Mouse (Mus musculus) urinary bladder, postnatal 25 days (tissue): ENCODE measurements at regions not wholly inside any gene's neighbourhood (a gene's known extent, or its start where the extent isn't known, plus 50 kb on each side); places are given as distances from the start of the nearest gene placed in this dataset.
"Not testable (repeated sequence)": the region's sequence is repeated elsewhere in the genome, so short reads cannot be mapped to it uniquely, and the experiment has no call there.

Experiments
- DNase-seq: peaks from one replicate; pipeline ENCODE4 v3.0.0; 2022; ENCODE audit warnings: low spot score

DNA sequence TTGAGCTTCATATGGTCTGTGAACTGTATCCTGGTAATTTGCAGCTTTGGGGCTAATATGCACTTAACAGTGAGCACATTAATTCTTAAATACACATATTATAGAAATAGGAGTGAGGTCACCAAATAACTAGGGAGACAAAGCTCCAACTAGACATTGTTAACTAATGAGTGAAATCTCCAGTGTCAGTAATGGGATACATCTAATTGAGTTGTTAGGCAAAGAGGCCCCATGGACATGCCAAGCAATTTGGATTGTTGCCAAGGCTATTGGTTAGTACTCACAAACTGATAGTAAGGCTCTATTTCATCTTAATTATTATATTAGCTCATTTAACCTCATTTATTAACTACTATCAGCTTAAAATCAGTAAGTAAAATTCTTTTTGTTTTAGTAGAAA lies 698.5 kb downstream of the Triml1 start:
- no peak for DNase-seq

DNA sequence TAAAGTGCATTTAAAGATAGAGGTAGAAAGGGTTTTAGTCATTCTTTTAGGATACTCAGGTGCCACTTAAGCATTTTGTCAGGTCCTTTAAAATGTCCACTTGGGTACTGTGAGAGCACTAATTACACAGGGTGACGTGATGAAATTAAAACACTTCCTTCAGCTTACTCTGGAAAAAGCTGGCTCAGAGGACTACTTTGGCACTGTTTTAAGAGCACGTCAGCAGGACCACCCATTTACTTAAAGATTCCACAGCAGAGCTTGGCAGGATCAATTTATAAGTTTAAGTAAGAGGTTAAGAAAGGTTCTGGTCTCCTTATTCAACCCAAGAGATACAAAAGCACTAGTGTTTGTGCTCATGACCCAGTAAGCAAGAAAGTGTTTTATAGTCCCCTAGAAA lies 738.7 kb downstream of the Triml1 start:
- DNase-seq: no peak

DNA sequence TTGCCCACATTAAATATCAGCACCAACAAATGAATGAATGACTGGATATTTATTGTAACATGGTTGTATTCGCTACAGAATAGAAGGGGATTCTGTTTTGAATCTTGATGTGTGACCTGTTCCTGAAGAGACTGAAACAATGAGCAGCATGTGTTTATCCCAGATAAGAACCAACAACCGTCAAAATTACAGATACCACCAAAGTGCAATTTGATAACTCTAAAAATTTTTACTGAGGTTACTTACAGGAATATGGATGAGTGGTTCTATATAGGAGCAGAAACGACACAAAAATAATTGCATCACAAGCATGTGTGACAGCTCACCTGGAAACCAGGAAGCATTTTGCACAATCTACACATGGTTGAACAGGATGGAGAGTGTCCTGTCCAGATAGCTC lies 744.4 kb downstream of the Triml1 start:
- no peak for DNase-seq

DNA sequence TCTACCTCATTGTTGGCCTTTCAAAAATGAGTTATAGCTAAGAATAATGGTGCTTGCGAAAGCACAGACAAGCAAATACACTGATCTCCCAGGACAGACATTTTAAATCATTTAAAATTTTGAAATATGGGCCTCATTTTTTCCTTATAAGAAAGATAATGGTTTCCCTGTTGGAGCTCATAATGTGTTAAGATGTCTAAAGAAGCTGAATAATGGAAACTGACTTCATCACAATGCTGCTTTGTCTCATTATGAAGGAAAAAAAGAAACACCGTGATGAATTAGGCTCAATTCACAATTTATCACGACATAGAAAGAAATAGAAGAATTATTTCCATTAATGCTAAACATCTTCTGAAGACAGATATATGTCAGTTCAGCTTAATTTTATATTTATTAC lies 752.5 kb downstream of the Triml1 start:
- no peak for DNase-seq

DNA sequence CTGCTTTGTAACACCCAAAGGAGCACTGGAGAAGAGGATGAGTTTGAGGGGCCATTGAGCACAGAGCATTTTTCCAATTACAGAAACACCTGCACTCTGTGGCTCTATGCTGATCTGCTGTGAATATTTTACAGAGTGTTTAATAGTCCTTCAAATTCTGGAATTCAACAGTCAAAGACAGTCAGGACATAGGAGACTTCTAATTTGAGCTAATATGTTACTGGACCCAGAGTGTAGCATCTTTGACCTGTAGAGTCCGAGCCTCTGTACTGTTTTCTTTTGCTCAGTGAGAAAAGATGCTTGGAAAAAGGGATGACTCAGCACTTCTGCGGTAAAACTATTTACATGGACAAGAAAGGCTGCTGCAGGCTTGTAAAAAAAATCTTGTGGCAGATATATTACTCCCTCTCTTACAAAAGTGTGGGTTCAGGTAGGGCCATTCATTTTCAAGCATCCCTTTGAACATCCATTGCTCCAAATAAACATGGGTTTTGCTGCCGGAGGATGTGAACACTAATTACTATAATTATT lies 793.1 kb downstream of the Triml1 start:
- no peak for DNase-seq

DNA sequence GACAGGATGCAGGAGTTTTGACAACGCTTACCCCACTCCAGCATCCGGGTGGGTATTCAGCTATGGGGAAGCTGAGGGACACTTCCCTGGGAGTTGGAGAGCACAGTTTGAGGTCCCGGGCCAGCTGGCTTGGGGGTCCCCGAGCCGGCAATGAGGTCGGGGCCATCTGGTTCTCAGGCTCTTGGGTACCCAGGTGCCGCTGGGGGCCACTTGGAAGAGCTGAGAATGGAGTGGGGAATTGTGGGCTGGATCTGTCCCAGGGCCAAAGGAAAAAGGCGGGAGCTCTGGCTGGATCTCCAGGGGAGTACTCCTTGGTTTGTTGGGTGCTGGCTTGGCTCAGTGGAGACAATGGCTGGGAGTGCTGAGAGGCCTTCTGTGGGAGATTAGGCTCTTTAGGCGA lies 806.6 kb downstream of the Triml1 start:
- no peak for DNase-seq

DNA sequence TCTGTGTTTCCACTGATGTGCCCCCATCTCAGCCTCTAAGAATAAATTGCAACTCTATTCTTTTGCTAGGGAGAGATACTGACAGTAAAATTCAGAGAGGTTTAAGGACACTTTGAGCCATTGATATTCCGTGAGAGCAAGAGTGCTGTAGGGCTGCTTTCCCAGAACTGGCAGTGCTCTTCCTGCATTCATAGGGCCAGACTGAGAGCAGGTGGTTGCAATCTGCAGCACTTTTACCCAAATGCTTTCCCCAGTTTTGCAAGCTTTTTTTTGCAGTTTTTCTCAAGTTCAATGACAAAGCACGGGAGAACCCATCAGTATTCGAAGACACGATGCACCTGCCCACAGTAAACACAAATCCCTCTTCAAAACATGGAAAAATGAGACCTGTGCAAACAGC lies 816.6 kb downstream of the Triml1 start:
- no peak for DNase-seq

DNA sequence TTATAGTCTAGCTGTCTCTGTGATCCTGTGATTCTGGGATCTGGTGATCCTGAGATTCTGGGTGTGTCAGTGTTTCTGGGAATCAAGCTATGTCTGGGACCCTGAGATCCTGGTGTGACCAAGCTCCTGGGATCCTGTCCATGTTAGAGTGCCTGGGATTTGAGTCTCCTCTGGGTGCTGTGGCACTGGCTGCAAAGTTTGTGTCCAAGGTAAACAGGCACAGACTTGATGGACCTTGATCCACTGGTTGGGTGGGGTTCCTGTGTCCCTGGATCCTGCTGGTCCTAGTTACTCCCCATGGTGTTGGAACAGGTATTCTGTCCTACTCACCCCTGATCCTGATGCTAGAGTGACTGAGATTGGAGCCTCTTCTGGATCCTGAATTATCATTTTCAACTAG lies 818.4 kb downstream of the Triml1 start:
- DNase-seq: no peak

DNA sequence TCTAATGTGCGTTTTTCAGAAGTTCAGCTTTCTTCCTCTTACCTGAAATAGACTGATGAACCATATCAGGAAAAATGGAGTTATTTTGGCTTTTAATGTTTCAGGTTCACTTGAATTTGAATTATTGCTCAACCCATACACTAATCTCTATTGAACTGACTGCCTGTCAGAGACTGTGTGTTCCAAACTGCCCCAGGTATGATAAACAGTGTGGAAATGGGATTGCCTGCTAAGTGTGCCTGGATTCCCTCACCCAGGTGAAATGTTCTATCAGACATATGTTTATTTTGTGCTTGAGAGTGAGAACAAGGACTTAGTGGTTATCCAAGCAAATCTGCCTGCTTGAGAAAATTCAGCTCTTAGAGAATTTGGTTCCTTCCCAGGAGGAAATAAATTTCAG lies 830.2 kb downstream of the Triml1 start:
- no peak for DNase-seq

DNA sequence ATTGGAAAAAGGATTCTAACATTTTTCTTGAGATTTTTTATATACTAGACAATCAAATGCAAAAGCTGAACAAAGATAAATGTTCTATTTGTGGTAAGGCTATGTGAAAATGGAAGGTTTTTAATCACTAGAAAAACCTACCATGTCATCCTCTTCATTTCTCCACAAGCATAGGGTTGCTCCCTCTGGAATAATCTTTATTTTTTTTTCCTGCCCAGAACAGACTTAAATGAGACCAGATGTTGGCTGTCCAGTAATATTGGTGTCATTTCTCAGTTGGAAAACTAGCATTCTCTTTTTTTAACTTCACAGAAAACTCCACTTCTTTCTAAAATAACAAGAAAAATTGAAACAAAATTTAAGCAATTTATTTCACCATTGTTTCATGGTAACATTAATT lies 849.9 kb downstream of the Triml1 start:
- DNase-seq: no peak

DNA sequence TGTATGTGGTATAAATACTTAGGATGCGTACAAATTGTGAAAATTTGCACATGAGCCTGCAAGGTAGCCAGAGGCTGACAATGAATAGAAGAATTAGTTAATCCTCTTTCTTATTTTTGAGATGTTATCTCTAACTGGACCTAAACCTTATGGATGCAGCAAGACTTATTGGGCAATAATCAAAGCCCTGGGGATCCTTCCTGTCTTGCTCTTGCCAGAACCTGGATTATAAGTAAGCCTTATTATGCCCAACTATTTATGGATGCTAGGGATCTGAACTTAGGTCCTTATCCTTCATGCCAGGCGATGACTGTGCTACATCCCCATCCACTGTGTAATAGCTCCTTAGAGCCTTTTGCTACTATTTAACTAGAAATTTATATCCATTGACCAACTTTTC lies 859.3 kb downstream of the Triml1 start:
- no peak for DNase-seq

DNA sequence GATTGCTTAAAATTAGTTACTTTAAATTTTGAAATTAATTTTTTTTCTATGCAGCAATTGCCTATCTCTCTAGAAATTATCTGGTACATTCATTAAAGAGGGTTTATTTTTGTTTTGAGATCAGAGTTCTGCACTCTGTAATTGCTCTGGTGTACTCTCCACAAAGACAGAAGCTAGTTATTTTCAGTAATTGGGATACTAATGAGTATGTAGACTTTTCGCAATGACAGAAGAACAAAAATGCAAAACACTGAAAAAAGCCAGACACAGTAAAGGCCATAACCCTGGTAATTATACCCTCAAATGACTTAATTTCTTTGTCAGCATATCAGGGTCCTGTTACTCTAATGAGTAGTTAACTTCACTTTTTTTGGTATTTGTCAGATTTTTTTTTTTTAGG lies 836.5 kb upstream of the Frg1 start:
- no peak for DNase-seq

DNA sequence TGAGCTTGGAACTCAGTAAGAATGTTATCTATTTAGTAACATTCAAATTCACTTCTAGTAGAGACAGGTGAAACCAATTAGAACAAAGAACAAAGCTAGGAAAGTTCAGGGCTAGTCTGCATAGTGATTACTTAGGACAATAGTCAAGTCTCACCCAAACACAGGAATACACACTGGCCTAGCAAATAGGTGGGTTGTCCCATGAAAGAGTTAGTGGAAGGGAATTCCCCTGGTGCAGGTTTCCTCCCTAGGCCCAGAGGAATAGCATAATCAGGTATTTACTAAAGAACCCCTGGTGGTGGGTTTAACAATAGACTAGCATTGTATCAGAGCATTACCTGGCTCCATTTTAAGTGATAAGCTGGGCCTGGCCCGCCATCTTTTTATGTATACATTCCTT lies 825.4 kb upstream of the Frg1 start:
- not testable (repeated sequence) for DNase-seq

DNA sequence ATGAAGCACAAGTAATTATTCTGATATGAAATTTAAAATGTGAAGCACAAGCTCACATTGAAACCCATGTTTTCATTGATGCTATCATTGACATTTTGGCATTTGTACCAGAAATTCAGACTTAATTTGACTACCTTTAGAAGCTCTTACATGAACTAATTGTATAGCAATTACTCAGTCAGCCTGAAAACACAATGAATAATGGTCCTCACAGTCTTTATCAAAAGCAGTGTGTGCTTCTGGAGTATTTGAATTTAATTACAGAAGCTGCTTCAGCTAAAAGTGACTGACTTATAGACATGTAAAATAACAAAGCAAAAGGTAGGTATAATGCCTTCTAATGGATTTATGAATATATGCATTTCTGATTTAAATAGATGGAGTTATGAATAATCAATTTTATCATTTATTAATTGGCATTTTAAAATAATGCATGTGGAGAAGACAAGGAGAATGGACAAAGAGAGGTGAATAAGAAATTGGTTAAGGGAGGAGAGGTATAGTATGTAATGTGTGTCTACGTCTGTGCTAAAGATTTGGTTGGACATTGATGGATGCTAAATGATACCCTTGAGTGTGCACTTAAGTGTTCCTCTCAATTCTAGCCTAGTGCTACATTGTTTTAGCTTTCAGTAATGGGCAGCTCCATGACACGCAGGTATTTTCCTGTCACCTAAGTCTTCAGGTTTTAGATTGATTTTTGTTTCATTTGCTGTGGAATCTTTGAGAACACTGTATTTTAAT lies 803.2 kb upstream of the Frg1 start:
- no peak for DNase-seq

DNA sequence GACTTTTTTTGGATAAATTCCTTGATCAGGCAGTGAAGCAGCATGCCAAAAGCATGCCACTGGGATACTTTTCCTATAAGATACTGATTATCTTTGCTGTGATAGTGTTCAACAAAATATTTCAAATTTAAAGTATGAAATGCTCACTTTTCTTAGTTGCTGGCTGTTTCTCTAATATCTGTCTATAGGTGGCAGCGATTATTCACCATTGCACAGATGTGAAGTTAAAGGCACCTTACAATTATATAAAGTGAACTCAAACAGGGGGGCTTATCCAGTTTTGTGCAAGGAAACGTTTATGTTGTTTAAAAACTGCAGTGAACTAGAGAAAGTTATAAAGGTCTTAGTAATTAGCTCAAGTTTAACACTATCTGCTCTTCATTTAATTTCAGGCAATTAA lies 794.1 kb upstream of the Frg1 start:
- no peak for DNase-seq

DNA sequence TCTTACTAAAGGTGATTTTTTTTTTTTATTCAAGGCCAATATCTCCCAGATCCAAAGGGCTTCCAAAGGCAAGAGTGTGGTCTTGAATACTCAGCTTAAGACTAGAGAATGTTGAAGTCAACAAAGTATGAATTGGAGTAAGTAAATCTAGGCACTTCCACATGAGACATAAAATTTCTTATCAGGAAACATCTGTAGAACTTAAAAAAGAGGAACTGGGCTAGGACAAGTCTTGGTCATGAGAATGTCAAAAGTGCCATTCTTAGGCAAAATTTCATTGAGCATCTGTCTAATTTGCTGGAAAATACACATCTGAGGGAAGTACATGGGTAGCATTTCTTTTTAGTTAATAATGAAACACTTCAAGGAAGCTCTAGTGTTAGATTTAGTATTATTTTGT lies 793.1 kb upstream of the Frg1 start:
- no peak for DNase-seq

DNA sequence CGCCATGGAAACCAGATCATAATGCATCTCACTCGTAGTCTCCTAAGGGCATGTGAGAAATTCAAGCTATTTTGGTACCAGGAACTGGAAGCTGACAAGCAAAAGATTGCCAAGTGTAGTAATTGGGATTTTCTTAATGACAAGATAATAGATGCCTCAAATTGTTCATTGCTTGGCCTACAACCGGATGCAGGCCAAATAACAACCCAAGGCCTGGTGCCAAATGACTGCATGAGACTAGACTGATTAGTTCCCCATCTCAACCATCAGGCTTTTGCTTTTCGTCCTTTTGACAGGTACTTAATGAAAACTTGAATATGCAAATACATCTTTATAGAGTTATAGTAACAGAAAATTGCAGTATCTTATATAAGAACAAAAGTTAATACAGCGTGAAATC lies 780.4 kb upstream of the Frg1 start:
- no peak for DNase-seq

DNA sequence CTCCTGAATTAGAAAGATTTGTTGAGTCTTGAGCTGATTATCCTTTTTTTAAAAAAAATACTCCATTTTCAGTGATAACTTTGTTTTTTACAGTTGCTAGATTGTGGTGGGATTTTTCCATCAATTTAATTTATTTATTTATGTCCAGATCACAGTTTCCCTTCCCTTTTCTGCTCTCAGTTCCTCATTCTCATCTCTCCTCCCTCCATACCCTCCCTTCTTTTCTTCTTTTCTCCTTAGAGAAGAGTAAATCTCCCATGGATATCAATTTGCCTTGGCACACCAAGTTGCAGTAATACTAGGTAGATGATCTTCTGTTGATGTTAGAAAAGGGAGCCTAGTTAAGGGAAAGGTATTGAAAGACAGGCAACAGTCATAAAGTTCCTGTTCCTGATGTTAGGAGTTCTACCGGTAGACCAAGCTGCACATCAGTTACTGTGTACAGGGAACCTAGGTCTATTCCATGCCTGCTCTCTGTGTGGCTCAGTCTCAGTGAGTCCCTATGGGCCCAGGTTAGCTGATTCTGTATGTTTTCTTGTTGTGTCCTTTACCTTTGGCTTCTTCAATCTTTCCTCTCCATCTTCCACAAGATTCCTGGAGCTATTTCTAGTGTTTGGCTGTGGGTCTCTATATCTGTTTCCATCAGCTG lies 777.2 kb upstream of the Frg1 start:
- no peak for DNase-seq

DNA sequence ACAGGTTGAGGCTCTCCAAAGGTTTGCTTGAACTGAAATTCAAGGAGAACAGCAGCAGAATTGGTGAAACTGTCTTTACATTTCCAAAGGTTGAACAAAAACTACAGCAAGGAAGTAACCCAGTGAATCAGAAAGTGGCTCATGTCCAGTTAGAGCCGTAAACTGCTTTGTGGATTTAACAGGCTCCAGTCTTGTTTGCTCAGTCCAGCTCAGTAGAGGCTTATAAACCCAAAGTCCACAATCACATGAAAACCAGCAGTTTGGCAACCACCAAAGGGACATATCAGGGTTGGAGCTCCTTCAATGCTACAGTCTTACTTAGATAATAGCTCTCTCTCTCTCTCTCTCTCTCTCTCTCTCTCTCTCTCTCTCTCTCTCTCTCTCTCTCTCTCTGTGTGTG lies 770.2 kb upstream of the Frg1 start:
- DNase-seq: no peak

DNA sequence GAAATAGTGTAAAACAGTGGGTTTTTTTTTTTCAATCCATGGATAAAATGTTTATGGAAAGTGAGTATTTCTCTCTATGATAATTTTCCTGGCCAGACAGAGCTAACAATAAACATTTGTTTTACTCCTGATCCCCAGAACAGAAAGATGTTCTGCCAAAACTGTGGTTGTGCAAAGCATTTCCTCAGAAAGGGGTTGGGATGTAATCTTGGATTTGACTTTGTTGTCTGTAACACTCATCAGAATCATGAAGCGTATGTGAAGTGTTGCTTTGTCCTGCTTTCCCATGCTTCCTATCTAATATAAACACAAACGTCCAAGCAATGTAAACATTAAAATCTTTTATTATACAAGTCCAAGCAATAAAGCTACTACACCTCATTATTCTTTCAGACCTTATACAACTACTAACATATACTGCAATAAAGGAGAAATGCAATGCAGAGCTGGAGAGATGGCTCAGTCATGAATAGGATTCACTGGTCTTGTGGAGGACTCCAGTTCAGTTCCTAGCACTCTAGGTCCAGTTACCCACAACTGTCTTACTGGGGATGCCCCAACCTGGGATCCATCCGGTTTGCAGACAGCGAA lies 766.5 kb upstream of the Frg1 start:
- DNase-seq: no peak

DNA sequence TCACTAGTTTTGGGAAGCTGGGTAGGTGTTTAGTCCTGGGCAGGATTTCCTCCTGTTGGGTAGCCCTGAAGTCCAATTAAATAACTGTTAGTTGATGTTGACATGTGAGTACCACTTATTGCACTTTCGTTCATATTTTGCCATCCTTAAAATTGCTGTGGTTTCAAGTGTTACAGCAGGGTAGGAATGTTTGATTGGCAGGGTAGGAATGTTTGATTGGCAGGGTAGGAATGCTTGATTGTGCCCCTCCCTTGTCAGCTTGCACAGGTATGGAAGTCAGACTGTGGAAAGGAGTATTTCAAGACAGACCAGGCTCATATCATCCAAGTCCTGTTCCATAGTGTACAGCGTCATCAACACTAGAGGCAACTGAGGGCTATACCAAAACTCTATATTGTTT lies 745.6 kb upstream of the Frg1 start:
- DNase-seq: no peak

DNA sequence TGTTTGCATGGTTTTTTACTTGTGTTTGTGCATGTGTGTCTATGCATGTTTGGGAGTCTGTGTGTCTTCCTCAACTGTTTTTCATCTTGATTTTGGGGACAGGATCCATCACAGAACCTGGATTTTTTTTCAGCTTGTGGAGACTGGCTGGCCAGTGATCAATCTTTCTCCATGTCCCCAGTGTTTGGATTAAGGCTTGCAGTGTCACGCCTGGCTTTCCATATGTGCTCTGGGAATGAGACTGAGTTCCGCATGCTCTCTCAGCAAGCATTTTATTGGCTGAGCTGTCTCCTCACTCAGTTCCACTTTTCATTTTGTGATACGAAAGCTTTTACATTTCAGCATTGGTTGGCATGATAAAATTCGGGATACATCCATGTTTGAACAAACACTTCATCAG lies 740.1 kb upstream of the Frg1 start:
- no peak for DNase-seq

DNA sequence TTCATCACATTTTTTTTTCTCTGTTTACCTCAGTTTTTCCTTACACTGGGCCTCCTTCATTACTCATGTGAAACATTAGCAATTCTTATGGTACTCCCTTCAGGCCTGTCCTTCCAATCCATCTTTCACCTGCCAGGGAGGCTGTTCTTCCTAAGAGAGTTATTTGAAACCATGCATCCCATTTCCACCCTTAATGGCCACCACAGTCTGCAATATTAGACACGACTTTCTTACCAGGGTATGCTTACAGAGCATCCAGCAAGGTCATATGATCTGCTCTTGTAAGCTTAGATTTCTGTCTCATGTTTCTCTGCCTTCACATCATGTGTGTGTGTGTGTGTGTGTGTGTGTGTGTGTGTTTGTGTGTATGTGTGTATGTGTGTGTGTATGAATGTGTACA lies 739.7 kb upstream of the Frg1 start:
- no peak for DNase-seq

DNA sequence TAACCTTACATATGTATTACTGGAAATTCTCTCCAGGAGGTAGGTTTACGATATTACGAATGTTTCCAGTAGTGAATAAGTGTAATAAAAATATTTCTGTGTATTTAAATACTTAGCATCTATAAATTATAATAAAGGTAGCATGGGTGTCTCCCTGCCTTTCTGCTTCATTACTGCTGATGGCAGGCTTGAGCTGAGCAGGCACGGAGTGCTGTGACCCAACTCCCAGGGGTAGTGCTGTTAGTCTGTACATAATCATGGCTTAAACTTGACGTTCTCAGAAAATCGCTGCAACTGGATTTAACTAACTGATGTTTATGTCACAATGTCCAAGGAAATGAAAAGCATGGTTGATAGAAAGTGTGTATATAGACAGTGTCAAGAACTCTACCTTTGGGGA lies 727.8 kb upstream of the Frg1 start:
- no peak for DNase-seq
